In genomic region chr13:95533640-95534039, GRCm38 (mm10) we compare ENCODE assay signal across 9 mouse cellular contexts. TPM values are rescaled to one million over a fixed set of nuclear protein-coding genes. Genes with fewer than 3 reads are reported as not detected.
DNase-seq lines count a peak whose midpoint lies in the region; ATAC-seq and TF ChIP-seq lines count a peak whose summit lies in the region.
"Had no signal": no experiment of that assay in that cellular context is flagged by ENCODE, and none has a peak within 500 bp of the region (broad histone marks: within the 10 kb centered on the region; RNA-seq: fewer than 3 reads in every experiment).

No protein-coding gene starts in this region.

- H3K27me3 ChIP-seq in lung, postnatal 0 days (replicated peaks; ENCODE audit: insufficient read depth, low read length) = no peaks in the 10 kb centered on the region
- H3K27me3 ChIP-seq in forebrain, embryonic 12.5 days = 0 out of 2 replicates have a peak, but pooled peaks cover 3% of the 10 kb centered on the region
- peaks cover 26% of the 10 kb centered on the region for H3K27me3 ChIP-seq in limb, embryonic 10.5 days (ENCODE audit: low read depth, poor library complexity, severe bottlenecking)
- no peaks in the 10 kb centered on the region for H3K27me3 ChIP-seq in stomach, postnatal 0 days (ENCODE audit: control insufficient read depth, insufficient read depth, low read length)

- 33% methylated on average over 8 of the region's 8 CpGs for WGBS in lung, postnatal 0 days
- WGBS in lung, adult 2 months = 53% methylated on average over 8 of the region's 8 CpGs
- 20% methylated on average over 8 of the region's 8 CpGs for WGBS in forebrain, embryonic 12.5 days
- WGBS in limb, embryonic 10.5 days = 19% methylated on average over 8 of the region's 8 CpGs
- 51% methylated on average over 8 of the region's 8 CpGs for WGBS in stomach, postnatal 0 days

- TF ChIP-seq POLR2A in lung, adult 2 months (IDR thresholded peaks at IDR 0.05; ENCODE audit: borderline replicate concordance, extremely low read depth, low read depth, low read length) = no peak

- no peak overlapping the region for H3K9ac ChIP-seq in lung, postnatal 0 days (replicated peaks; ENCODE audit: low read depth)
- no peak overlapping the region for H3K9ac ChIP-seq in forebrain, embryonic 12.5 days
- H3K9ac ChIP-seq in stomach, postnatal 0 days (ENCODE audit: low read length) = no peak overlapping the region
- H3K9ac ChIP-seq: liver, embryonic 15.5 days had no signal

- TF ChIP-seq EP300 in lung, postnatal 0 days (IDR thresholded peaks at IDR 0.05) = no peak
- no peak for TF ChIP-seq EP300 in stomach, postnatal 0 days (optimal IDR thresholded peaks at IDR 0.05)

- H3K9me3 ChIP-seq in lung, postnatal 0 days (ENCODE audit: low read length) = no peaks in the 10 kb centered on the region
- no peaks in the 10 kb centered on the region for H3K9me3 ChIP-seq in forebrain, embryonic 12.5 days
- no peaks in the 10 kb centered on the region for H3K9me3 ChIP-seq in limb, embryonic 10.5 days (replicated peaks)
- H3K9me3 ChIP-seq in stomach, postnatal 0 days (ENCODE audit: control insufficient read depth, low read length) = no peaks in the 10 kb centered on the region
- H3K9me3 ChIP-seq: liver, embryonic 15.5 days had no signal

- H3K4me2 ChIP-seq in lung, postnatal 0 days (replicated peaks; ENCODE audit: low read depth, low read length) = peak overlapping the region; percentile 41; the same call in 1 of the 2 replicates
- H3K4me2 ChIP-seq in forebrain, embryonic 12.5 days = peak overlapping the region; percentile 34
- no peak overlapping the region for H3K4me2 ChIP-seq in stomach, postnatal 0 days (replicated peaks; ENCODE audit: low read depth)

- TF ChIP-seq CTCF in lung, postnatal 0 days (IDR thresholded peaks at IDR 0.05) = no peak
- no peak for TF ChIP-seq CTCF in lung, adult 2 months (IDR thresholded peaks at IDR 0.05; ENCODE audit: insufficient read depth, low read length)
- no peak for TF ChIP-seq CTCF in stomach, postnatal 0 days (IDR thresholded peaks at IDR 0.05; ENCODE audit: low read depth)

- H3K4me1 ChIP-seq in lung, postnatal 0 days (ENCODE audit: insufficient read depth, low read depth, low read length) = peaks cover 11% of the 10 kb centered on the region; the same call in 1 of the 2 replicates
- H3K4me1 ChIP-seq in lung, adult 2 months (ENCODE audit: control insufficient read depth, insufficient read depth, low read length) = peaks cover 2% of the 10 kb centered on the region; the same call in 1 of the 2 replicates
- H3K4me1 ChIP-seq in forebrain, embryonic 12.5 days = peaks cover 34% of the 10 kb centered on the region
- peaks cover 37% of the 10 kb centered on the region for H3K4me1 ChIP-seq in limb, embryonic 10.5 days
- peaks cover 9% of the 10 kb centered on the region for H3K4me1 ChIP-seq in stomach, postnatal 0 days (replicated peaks; ENCODE audit: control insufficient read depth, insufficient read depth)

- no peak for DNase-seq in lung, postnatal 0 days (ENCODE audit: low spot score)
- DNase-seq in lung, adult 2 months = no peak
- no peak for DNase-seq in limb, embryonic 10.5 days (ENCODE audit: low spot score)
- DNase-seq in stomach, postnatal 0 days (ENCODE audit: low spot score) = peak; percentile 11
- DNase-seq in cerebellum, adult 9-11 months = no peak
- DNase-seq in left cerebral cortex, adult 8-10 months (ENCODE audit: low spot score in 2 of 2) = no peak

- H3K4me3 ChIP-seq in lung, postnatal 0 days (ENCODE audit: low read depth, low read length) = no peak overlapping the region
- no peak overlapping the region for H3K4me3 ChIP-seq in lung, adult 2 months (replicated peaks; ENCODE audit: extremely low read depth, low read depth, low read length)
- H3K4me3 ChIP-seq in forebrain, embryonic 12.5 days (replicated peaks) = no peak overlapping the region
- H3K4me3 ChIP-seq in limb, embryonic 10.5 days = no peak overlapping the region; the same call in 1 of the 2 replicates
- no peak overlapping the region for H3K4me3 ChIP-seq in stomach, postnatal 0 days (ENCODE audit: low read depth, low read length)
- H3K4me3 ChIP-seq: liver, embryonic 15.5 days had no signal

- no peaks in the 10 kb centered on the region for H3K36me3 ChIP-seq in lung, postnatal 0 days (ENCODE audit: insufficient read depth, low read length)
- no peaks in the 10 kb centered on the region for H3K36me3 ChIP-seq in forebrain, embryonic 12.5 days (replicated peaks)
- H3K36me3 ChIP-seq in limb, embryonic 10.5 days = no peaks in the 10 kb centered on the region
- H3K36me3 ChIP-seq in stomach, postnatal 0 days (ENCODE audit: control insufficient read depth, insufficient read depth, low read length) = no peaks in the 10 kb centered on the region
- H3K36me3 ChIP-seq: liver, embryonic 15.5 days had no signal

- no peak overlapping the region for H3K27ac ChIP-seq in lung, postnatal 0 days (ENCODE audit: low read length)
- H3K27ac ChIP-seq in forebrain, embryonic 12.5 days = 0 out of 2 replicates have a peak overlapping the region, but pooled peaks have one; percentile 25
- H3K27ac ChIP-seq in limb, embryonic 10.5 days = peak overlapping the region; percentile 83
- H3K27ac ChIP-seq in stomach, postnatal 0 days (replicated peaks) = 0 out of 2 replicates have a peak overlapping the region, but pooled peaks have one; percentile 45
- H3K27ac ChIP-seq: liver, embryonic 15.5 days had no signal

- ATAC-seq in lung, postnatal 0 days = no peak
- ATAC-seq in forebrain, embryonic 12.5 days (ENCODE audit: low FRiP score) = 0 out of 2 replicates have a peak, but pooled peaks have one; percentile 34
- ATAC-seq in stomach, postnatal 0 days (ENCODE audit: low FRiP score, low TSS enrichment) = no peak

RNA-seq across cellular contexts. Expression of gene F2rl1, which starts 8.6 kb away (rescaled TPM):
- 4.3 and 5.6 TPM in 2 replicates for polyA plus RNA-seq in lung, postnatal 0 days (2015; fragmentation: Nextera tagmentation; extraction: Ambion mirVana)
- 10.7 and 12.4 TPM in 2 replicates for polyA plus RNA-seq in lung, adult 2 months (2012; rRNA removed)
- polyA plus RNA-seq in forebrain, embryonic 12.5 days (2016; fragmentation: Nextera tagmentation; extraction: Ambion mirVana) = 0.32 and 0.33 TPM in 2 replicates
- polyA plus RNA-seq in limb, embryonic 10.5 days (2016; fragmentation: Nextera tagmentation; extraction: Ambion mirVana) = not detected in 2 replicates
- 10.7 and 12.8 TPM in 2 replicates for polyA plus RNA-seq in stomach, postnatal 0 days (2015; fragmentation: Nextera tagmentation; extraction: Ambion mirVana)
- under 1 TPM; 0.13 to 0.44 (median 0.26) TPM for total RNA-seq in left cerebral cortex, adult 8-10 months (2022)

RNA-seq across cellular contexts. Expression of gene S100z, which starts 55.1 kb away (rescaled TPM):
- not detected in 2 replicates for polyA plus RNA-seq in lung, postnatal 0 days (2015; fragmentation: Nextera tagmentation; extraction: Ambion mirVana)
- 0.49 TPM in 1 of 2 replicates, not detected in the other for polyA plus RNA-seq in lung, adult 2 months (2012; rRNA removed)
- polyA plus RNA-seq in forebrain, embryonic 12.5 days (2016; fragmentation: Nextera tagmentation; extraction: Ambion mirVana) = 1.7 and 5.0 TPM in 2 replicates
- polyA plus RNA-seq in limb, embryonic 10.5 days (2016; fragmentation: Nextera tagmentation; extraction: Ambion mirVana) = not detected in 2 replicates
- 0.38 and 0.39 TPM in 2 replicates for polyA plus RNA-seq in stomach, postnatal 0 days (2015; fragmentation: Nextera tagmentation; extraction: Ambion mirVana)
- not detected for total RNA-seq in left cerebral cortex, adult 8-10 months (2022)
- total RNA-seq: granulocyte monocyte progenitor cell, adult 5-6 weeks had no signal
- polyA plus RNA-seq: liver, embryonic 15.5 days had no signal
